Mouse (Mus musculus) lung, postnatal 0 days (tissue): ENCODE measurements at regions not wholly inside any gene's neighbourhood (a gene's known extent, or its start where the extent isn't known, plus 50 kb on each side); places are given as distances from the start of the nearest gene placed in this dataset.

Source experiments
- ATAC-seq: fragments of 200-750 bp; cut with Nextera tagmentation; 2 replicates; pipeline ENCODE4 v1.8.0; 2017; ENCODE audit warnings: moderate library complexity
- DNase-seq: peaks from one replicate; pipeline ENCODE4 v3.0.0-alpha.2; 2016; ENCODE audit warnings: low spot score
- H3K27ac ChIP-seq: fragments of 300-500 bp; sonication (generic); 2 replicates; pipeline ENCODE4 v1.5.1; 2014; ENCODE audit warnings: antibody characterized with exemption, mild to moderate bottlenecking, low read length, mixed read lengths
- H3K27me3 ChIP-seq: fragments of 300-500 bp; sonication (generic); replicated peaks from 2 replicates; pipeline ENCODE4 v1.6.1; 2014; ENCODE audit warnings: low read length, mixed read lengths; ENCODE audit not compliant: insufficient read depth
- H3K36me3 ChIP-seq: fragments of 300-500 bp; sonication (generic); 2 replicates; pipeline ENCODE4 v1.6.1; 2014; ENCODE audit warnings: low read length, mixed read lengths; ENCODE audit not compliant: insufficient read depth
- H3K4me1 ChIP-seq: fragments of 300-500 bp; sonication (generic); 2 replicates; pipeline ENCODE4 v1.6.1; 2014; ENCODE audit warnings: antibody characterized with exemption, low read depth, low read length, mixed read lengths; ENCODE audit not compliant: insufficient read depth
- H3K4me2 ChIP-seq: fragments of 300-500 bp; sonication (generic); replicated peaks from 2 replicates; pipeline ENCODE4 v1.6.1; 2014; ENCODE audit warnings: low read depth, mild to moderate bottlenecking, low read length, moderate library complexity, mixed read lengths
- H3K4me3 ChIP-seq: fragments of 300-500 bp; sonication (generic); 2 replicates; pipeline ENCODE4 v1.5.1; 2014; ENCODE audit warnings: low read depth, low read length
- H3K9ac ChIP-seq: fragments of 300-500 bp; sonication (generic); replicated peaks from 2 replicates; pipeline ENCODE4 v1.6.1; 2014; ENCODE audit warnings: low read depth, mild to moderate bottlenecking
- H3K9me3 ChIP-seq: fragments of 300-500 bp; sonication (generic); 2 replicates; pipeline ENCODE4 v1.6.1; 2016; ENCODE audit warnings: low read length, mixed read lengths
- CTCF ChIP-seq: IDR thresholded peaks from 2 replicates; pipeline ENCODE4 v1.5.1; 2016; ENCODE audit warnings: antibody characterized with exemption, mild to moderate bottlenecking
- EP300 ChIP-seq: IDR thresholded peaks from 2 replicates; pipeline ENCODE4 v1.6.1; 2016; ENCODE audit warnings: antibody characterized with exemption, mild to moderate bottlenecking, control low read depth
- WGBS: fragments of 180-500 bp; shearing (Covaris S2); extraction: QIAGEN DNeasy Blood & Tissue Kit; methylation state at CpG from one replicate; pipeline ENCODE4 v1.1.7; 2014; 5-methylcytosine and 5-hydroxymethylcytosine counted together

DNA sequence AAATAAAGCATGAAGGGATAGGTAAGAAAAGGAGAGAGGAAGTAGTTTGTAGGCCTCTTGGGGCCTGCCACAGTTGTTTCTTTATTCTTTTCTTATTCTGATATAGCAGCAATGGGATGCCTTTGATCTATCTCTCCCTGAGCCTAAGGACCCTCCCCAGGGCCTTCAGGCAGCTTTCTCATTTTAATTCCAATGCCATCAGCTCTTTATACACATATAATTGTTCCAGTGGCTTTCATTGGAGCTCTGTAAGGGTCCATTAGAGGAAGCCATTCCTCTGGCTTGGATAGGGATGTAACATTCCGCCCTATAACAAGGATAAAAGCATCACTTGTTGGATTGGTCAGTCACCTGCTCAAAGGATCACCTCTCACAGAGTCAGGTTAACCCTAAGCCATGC, 491.6 kb downstream of the Cntn6 start:
- no peak overlapping the region for H3K4me3 ChIP-seq
- H3K9me3 ChIP-seq: no peaks in the 10 kb centered on the region
- no peak for ATAC-seq
- H3K9ac ChIP-seq: no peak overlapping the region
- H3K27ac ChIP-seq: no peak overlapping the region
- H3K4me1 ChIP-seq: no peaks in the 10 kb centered on the region
- WGBS: 44% methylated on average over 1 of the region's 1 CpGs
- H3K27me3 ChIP-seq: no peaks in the 10 kb centered on the region
- no peak overlapping the region for H3K4me2 ChIP-seq
- no peaks in the 10 kb centered on the region for H3K36me3 ChIP-seq
- TF ChIP-seq EP300 (no peak), CTCF (no peak)
- no peak for DNase-seq

DNA sequence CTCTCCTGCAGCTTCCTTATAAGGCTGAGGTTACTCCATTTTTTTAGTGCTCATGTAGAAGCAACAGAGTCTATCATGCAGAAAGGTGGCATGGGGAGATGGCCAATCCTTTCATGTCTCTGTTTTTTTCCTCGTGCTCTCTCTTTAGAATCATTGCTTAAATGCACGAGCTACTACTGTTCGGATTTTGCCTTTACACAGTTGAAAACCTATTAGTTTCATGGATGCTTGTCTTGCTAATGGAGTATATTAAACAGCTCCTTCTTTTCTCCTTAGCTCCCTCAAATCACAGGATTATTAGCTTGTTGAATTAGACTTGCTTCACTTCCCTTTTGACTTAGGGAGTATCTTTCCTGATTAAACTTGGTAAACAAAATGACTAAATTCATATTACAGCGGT, 497.3 kb downstream of the Cntn6 start:
- Histone ChIP-seq H3K9ac (no peak overlapping the region), H3K27me3 (no peaks in the 10 kb centered on the region), H3K36me3 (no peaks in the 10 kb centered on the region), H3K4me2 (no peak overlapping the region), H3K9me3 (no peaks in the 10 kb centered on the region), H3K4me3 (no peak overlapping the region), H3K27ac (no peak overlapping the region), H3K4me1 (no peaks in the 10 kb centered on the region)
- ATAC-seq (no peak), DNase-seq (no peak)
- 76% methylated on average over 4 of the region's 4 CpGs for WGBS
- no peak for TF ChIP-seq CTCF
- no peak for TF ChIP-seq EP300

DNA sequence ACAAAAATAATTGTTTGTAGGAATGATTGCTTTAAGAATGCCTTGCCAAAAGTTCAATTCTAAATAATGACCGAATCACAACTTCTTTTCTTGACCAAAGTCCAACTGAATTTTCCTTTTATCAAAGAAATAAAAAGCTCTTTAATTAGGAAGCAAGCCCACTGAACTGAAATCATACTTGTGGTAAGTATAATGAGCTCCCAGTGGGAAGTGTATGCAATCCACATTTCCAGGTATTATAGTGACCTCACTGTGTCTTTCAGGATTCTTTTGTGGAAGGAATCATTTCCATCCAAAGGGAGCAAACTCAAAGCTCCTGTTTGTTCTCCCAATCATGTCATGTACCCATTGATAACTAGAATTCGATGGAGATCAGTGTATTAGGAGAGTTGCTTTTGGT, 497.8 kb downstream of the Cntn6 start:
- Histone ChIP-seq H3K27me3 (no peaks in the 10 kb centered on the region), H3K4me2 (no peak overlapping the region), H3K4me1 (no peaks in the 10 kb centered on the region), H3K9ac (no peak overlapping the region), H3K9me3 (no peaks in the 10 kb centered on the region), H3K4me3 (no peak overlapping the region), H3K27ac (no peak overlapping the region), H3K36me3 (no peaks in the 10 kb centered on the region)
- DNase-seq (no peak), ATAC-seq (no peak)
- whole genome bisulfite sequencing: 63% methylated on average over 2 of the region's 2 CpGs
- TF ChIP-seq EP300 (no peak), CTCF (no peak)

DNA sequence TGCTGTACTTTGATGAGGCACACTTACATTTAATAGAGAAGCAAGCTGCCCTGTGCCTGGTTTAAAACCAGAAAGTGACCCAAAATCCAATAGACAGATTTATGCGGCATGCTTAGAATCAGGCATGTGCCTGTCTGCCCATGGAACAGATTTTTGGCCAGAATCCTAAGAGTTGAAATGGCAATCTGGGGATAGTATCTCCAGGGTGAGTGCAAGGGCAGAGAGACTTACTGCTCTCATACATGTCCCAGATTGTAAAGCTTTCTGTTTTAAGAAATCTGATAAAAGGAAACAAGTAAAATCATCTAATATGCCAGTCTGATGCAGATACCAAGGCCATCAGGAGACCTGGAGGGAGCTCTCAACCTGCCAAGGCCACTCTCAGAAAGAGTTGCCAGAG, 507.0 kb downstream of the Cntn6 start:
- no peak overlapping the region for H3K4me2 ChIP-seq
- H3K4me3 ChIP-seq: no peak overlapping the region
- H3K9ac ChIP-seq: no peak overlapping the region
- no peak for ATAC-seq
- H3K9me3 ChIP-seq: no peaks in the 10 kb centered on the region
- TF ChIP-seq EP300: no peak
- TF ChIP-seq CTCF: no peak
- H3K27ac ChIP-seq: no peak overlapping the region
- no peaks in the 10 kb centered on the region for H3K27me3 ChIP-seq
- WGBS: 90% methylated on average over 1 of the region's 1 CpGs
- DNase-seq: no peak
- H3K4me1 ChIP-seq: no peaks in the 10 kb centered on the region
- H3K36me3 ChIP-seq: no peaks in the 10 kb centered on the region

DNA sequence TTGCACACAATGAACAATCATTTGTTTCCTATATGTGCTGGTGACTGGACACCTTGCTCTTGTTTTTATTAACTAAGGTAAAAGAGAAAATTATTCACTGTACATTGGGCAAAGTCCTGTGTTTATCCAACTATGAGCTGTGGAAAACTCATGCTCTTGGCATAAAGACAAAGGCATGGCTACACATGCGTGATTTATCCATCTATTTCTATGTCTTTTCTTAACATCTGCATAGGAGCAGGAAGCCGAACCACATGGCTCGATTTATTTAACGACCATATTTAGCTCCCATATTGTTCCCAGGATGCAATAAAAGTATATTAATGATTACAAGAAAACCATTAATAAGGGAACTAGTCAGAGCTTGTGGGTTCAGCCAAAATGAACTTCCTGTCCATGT, 528.1 kb downstream of the Cntn6 start:
- no peak for ATAC-seq
- TF ChIP-seq EP300: no peak
- no peak for TF ChIP-seq CTCF
- 71% methylated on average over 4 of the region's 4 CpGs for WGBS
- no peaks in the 10 kb centered on the region for H3K36me3 ChIP-seq
- H3K27me3 ChIP-seq: no peaks in the 10 kb centered on the region
- H3K4me1 ChIP-seq: no peaks in the 10 kb centered on the region
- no peak overlapping the region for H3K9ac ChIP-seq
- no peak overlapping the region for H3K4me2 ChIP-seq
- no peak for DNase-seq
- H3K27ac ChIP-seq: no peak overlapping the region
- no peaks in the 10 kb centered on the region for H3K9me3 ChIP-seq
- H3K4me3 ChIP-seq: no peak overlapping the region

DNA sequence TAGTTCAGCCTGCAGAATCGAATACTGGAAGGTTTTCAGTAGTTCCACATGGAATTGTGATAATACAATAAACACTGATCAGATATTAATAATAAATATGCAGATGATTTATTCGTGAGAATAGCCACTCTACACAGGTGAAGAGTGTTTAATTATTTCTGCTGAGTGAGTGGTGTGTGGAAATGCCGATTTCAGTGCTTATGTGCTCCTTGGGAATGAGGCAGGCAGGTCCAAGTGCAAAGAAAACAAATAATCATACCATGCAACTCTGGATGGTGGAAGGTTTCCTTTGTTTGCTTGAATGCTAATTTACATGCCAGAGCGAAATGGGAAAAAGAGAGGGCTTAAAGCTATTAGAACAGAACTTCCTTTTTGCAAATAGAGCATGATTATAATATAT, 528.6 kb downstream of the Cntn6 start:
- ATAC-seq: no peak
- TF ChIP-seq EP300: no peak
- no peak for TF ChIP-seq CTCF
- no peak overlapping the region for H3K4me2 ChIP-seq
- no peaks in the 10 kb centered on the region for H3K4me1 ChIP-seq
- H3K9ac ChIP-seq: no peak overlapping the region
- 53% methylated on average over 4 of the region's 4 CpGs for WGBS
- H3K4me3 ChIP-seq: no peak overlapping the region
- H3K36me3 ChIP-seq: no peaks in the 10 kb centered on the region
- DNase-seq: no peak
- no peak overlapping the region for H3K27ac ChIP-seq
- H3K9me3 ChIP-seq: no peaks in the 10 kb centered on the region
- H3K27me3 ChIP-seq: no peaks in the 10 kb centered on the region

DNA sequence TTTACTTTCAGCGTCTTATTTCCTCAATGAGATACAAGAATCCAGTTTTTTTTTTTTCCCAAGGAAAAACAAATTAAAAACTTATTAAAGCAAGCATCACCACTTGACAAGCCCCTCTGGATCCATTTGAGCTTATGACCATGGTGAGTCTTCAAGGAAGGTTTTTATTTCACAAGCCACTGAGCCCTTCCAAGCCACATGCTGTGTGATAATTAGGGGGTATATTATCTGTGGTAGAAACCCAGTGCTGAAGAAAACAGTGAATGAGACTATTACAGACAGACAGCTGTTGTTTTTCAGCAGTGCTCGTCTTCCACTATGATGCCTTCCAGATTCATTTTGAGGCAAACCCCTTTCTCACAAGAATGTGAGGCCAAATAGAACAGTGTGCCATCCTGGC, 573.6 kb downstream of the Cntn6 start:
- 71% methylated on average over 2 of the region's 2 CpGs for WGBS
- DNase-seq: no peak

More for the DNA sequence above, 573.6 kb downstream of the Cntn6 start:
- Histone ChIP-seq H3K4me2 (no peak overlapping the region), H3K27me3 (no peaks in the 10 kb centered on the region), H3K36me3 (no peaks in the 10 kb centered on the region), H3K27ac (no peak overlapping the region), H3K4me1 (no peaks in the 10 kb centered on the region), H3K4me3 (no peak overlapping the region), H3K9ac (no peak overlapping the region), H3K9me3 (no peaks in the 10 kb centered on the region)
- TF ChIP-seq CTCF (no peak), EP300 (no peak)
- ATAC-seq: no peak
